Mouse (Mus musculus) hindlimb bud, embryonic 11.5 days (tissue): ENCODE data around the gene Cilp.
"Not testable (repeated sequence)": the region's sequence is repeated elsewhere in the genome, so short reads cannot be mapped to it uniquely, and the experiment has no call there.

ENCODE experiments used
- DNase-seq: peaks from one replicate; pipeline ENCODE4 v3.0.0-alpha.2; 2012; ENCODE audit warnings: low read depth, low spot score; ENCODE audit errors: extremely low spot score

The Cilp gene

DNA sequence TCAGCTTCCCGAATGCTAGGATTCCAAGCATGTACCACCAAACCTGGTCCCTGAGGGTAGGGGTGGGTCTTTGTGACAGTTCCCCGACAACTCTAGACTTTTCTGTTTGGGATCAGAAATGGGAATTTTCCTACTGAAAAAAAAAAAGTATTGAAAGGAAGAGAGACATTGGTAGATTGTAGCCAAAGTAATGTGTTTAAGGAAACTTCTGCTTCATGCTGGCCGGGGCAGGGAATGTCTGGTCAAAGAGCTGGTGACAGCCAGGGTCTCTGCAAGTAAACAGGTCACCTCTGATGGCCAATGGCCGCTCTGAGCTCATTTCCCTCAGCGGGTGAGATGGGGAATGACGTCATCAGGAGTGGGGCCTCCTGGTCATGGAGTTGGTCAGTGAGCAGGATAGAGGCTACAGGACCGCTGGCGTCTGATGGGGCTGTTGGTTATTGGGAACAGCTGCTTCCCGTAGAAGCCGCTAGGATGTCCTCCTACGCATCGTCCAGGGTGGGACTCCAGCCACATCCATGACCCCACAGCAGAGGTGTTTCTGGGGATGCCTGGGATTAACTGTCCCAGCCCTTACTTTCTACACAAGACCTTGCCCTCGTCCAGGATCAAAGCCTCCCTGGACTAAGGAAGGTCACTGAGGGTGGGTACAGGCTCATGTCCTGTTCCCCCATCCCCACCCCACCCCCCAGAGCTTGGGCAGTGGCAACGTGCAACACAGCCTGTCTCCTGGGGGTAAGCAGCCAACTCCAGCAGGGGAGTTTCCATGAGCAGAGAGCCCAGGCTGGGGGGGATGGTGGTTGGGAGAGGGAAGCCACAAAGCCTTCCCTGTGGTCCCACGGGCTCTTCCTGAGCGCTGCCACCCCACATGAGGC is 17.2 kb upstream of the Cilp start:
- no peak for DNase-seq

DNA sequence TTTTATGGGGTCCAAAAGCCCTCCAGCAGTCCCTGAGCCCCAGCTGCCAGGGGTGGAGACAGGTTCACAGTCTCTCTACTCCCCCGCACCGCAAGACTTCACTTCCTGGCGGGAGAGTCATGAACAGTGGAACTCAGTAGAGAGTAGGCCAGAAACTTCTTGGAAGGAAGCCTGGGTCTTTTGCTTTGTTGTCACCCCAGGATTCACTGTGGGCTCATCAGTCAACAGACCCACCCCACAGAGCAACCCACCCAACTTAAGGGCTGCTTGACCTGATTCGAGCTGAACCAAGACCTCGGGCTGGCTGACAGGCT is 16.6 kb upstream of the Cilp start:
- DNase-seq, result no peak

DNA sequence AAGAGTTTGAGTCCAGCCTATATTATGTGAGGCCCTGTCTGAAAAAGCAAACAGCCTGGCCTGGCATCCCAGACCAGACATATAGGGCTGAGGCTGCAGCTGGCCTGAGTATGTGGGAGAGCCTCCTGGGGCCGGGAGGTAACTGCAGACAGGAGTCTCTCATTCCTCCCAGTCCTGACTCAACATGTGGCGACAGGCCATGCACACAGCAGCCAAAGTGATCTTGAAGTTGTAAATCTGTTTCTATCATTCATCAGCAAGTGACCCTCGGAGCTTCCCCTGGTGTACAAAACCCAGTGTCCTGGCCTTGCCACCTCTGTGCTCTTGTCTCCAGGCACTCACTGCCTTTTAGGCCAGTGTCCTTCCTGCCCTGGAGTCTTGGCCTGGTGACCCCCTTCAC is 13.0 kb upstream of the Cilp start:
- DNase-seq, result no peak

- no peak for DNase-seq
Observed at GRCm38 (mm10) chr9:65255906-65256600, 8.9 kb upstream of the Cilp start.

- DNase-seq, result no peak
Observed at GRCm38 (mm10) chr9:65257218-65257910, 7.6 kb upstream of the Cilp start.

DNA sequence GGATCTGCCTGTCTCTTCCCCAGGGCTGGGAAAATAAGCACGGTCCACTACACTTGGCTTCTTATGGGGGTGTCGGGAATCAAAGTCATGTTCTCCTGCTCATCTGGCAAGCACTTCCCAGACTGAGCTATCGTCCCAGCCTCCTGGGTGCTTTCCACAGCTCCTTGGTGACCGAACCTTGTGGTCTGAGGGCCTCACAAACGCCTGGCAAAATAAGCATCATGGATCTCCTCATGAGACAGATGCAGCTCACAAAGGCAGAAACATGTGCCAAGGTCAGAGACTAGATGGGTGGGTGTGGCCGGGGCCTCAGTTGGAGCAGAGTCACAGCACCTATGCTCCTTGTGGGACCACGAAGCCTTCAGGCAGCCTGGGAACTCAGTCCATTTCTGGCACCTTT is 5.6 kb upstream of the Cilp start:
- DNase-seq, result no peak

- no peak for DNase-seq
Observed at GRCm38 (mm10) chr9:65261591-65262230, 3.3 kb upstream of the Cilp start.

DNA sequence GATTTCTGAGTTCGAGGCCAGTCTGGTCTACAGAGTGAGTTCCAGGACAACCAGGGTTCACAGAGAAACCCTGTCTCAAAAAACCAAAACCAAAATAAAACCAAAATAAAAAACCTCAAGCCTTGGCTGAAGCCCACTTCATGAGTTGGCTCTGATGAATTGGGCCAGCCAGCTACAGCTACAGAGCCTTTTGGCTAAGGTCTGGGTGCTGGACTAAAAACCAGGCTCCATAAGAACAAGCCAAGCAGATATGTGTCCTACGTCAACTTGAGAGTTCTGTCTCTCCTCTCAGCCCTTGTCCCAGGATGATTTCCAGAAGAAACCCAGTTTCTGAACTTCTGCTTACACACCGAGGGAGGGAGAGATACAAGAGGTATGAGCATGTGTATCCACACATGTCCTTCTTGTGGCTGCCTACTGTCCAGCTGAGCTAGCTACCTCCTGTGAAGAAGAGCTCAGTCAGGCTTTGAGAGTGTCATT is 2.3 kb upstream of the Cilp start:
- DNase-seq, result no peak

- DNase-seq, result no peak
Observed at GRCm38 (mm10) chr9:65267742-65268515, 2.9 kb downstream of the Cilp start.

GRCm38 (mm10) chr9:65273048-65273809 is 8.2 kb downstream of the Cilp start:
- no peak for DNase-seq

DNA sequence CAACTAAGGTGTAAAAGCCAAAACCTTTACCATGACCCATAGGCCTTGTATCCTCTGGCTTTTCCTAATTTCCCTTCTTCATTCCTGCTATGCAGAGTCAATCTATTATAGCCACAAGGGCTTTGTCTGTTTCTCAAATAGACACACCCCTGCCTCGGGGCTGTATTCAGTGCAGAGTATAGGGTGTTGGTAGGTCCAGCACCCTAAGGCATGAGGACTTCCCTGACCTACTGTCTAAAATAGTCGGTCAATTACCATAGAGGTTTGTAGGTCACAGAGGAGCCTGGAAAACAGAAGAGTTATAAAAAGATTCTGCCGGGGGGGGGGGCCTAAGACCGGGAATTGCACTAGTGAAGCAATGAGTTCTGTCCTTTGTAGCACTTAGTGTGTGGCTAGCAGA is 8.9 kb downstream of the Cilp start:
- DNase-seq, result no peak

DNA sequence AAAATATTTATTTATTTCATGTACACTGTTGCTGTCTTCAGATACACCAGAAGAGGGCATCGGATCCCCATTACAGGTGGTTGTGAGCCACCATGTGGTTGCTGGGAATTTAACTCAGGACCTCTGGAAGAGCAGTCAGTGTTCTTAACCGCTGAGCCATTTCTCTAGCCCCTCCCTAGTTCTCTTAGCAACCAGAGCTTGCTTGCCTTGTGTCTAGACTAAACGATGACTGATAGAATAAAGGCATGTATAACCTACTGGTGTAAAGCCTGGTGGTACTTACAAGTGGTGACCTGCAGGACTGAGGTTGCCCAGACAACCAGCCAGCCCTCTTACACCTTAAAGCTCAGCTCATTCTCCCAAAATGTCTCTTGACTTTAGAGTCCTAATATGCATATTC is 9.9 kb downstream of the Cilp start:
- not testable (repeated sequence) for DNase-seq

DNA sequence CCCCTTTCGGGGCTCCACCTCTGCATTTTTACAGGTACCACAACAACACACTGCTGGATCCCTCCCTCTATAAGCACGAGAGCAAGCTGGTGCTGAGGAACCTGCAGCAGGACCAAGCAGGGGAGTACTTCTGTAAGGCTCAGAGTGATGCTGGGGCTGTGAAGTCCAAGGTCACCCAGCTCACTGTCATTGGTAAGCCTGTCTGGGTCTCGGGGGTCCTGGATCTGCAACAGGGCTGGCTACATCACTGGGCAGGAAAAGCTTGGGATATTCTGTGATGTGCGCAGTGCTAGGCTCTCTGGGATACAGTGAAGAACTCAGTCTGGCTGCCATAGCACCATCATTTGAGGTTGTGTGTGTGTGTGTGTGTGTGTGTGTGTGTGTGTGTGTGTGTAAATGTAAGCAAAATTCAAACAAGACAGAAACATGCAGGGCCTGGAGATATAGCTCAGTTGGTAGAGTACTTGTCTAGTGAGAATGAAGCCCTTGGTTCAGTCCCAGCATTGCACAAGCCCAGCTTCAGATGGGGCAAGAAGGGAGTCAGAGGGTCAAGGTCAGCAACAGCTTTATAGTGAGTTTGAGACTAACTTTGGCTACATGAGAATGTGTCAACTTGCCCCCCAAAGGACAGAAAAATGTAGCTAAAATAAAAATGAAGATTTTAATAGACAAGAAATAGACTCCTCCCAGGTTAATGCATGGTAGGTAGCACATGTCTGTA is 11.0 kb downstream of the Cilp start:
- DNase-seq, result no peak

DNA sequence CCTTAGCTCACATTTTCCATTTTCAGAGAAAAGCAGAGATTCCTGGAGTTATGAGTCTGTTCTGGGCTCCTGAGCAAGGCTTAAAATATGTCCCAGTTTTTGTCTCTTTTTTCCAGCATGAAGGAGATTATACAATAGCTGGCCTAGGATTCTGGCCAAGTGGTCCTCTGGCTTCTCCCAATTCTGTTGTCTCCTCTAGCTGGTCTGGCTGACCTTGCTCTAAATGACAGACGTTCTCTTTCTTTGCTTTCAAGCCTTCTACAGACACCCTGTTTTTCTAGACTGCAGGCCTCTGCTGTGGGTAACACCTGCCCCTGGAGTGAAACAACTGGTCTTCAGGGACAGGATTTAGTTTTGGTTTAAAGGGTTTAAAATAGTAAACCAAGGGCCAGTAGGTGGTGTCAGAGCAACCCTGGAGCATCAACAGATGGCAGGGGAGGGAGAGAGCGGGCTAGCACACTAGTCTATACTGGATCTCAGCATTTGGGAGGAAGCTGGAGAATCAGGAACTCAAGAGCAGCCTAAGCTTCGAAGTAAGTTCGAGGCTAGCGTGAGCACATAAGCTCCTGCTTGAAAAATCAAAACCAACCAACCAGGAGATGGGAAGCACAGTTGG is 16.7 kb downstream of the Cilp start:
- no peak for DNase-seq

DNA sequence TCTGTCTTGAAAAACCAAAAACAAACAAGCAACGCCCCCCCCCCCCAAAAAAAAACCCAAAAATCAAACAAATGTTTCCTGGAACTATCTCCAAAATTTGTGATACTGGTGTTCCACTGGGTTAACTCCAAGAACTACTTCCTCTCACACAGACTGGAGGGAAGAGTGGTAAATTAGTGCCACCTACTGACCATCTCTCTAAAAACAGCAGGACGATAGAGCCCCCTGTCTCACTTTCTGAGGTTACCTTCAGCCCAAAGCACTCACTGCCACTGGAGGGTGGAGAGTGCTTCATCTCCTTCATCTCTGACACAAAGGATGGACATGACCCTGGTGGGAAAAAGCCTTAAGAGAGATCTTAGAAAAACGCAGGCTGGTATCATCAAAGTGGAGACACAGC is 18.3 kb downstream of the Cilp start:
- no peak for DNase-seq

DNA sequence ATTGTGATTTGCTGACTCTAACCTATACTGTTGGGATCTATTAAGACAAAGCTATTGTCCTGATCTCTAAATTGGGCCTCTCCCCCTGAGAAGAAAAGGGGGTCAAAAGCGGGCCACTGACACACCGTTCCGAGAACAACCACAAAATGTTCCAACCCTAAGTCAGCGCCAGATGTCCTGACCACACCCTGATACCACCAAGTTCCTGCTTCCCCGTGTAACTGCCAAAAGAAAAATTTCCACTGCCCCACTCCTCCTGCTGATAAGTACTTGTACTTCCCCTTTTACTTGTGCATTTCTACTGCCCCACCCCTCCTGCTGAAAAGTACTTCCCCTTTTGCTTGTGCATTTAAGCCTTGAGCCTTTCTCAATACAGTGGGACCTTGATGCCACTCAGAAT is 23.3 kb downstream of the Cilp start:
- DNase-seq, result not testable (repeated sequence)

DNA sequence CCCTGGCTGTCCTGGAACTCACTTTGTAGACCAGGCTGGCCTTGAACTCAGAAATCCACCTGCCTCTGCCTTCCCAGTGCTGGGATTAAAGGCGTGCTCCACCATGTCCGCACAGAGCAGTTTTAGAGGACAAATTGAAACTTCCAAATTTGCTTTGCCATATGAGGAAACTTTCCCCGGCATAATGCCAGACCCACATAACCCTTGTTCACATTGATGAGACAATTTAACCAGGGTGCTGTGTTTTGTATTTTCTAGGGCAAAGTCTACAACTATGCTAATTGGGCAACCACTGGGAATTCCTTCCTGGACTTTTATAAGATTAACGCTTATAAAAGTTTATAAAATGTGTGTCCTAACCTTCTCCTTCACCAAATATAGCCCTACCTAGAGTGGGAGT is 25.0 kb downstream of the Cilp start:
- no peak for DNase-seq

DNA sequence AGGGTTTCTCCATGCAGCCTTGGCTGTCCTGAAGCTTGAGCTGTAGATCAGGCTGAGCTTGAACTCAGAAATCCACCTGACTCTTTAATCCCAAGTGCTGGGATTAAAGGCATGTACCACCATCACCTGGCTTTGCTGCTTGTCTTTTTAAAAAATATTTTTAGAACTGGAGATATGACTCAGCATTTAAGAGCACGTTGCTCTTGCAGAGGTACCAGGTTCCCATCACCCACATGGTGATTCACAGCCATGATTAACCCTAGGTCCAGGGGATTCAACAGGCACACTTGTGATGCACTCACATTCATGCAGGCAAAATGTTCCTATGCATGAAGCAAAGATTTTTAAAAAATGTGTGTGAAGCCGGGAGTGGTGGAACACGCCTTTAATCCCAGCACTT is 27.4 kb downstream of the Cilp start:
- no peak for DNase-seq

- DNase-seq, result no peak
Observed at GRCm38 (mm10) chr9:65293119-65293518, 28.1 kb downstream of the Cilp start.
